ENCODE assay signal across 19 mouse cellular contexts in genomic region chr8:80749091-80749490, GRCm38 (mm10).
"Had no signal": no experiment of that assay in that cellular context is flagged by ENCODE, and none has a peak within 500 bp of the region (broad histone marks: within the 10 kb centered on the region; RNA-seq: fewer than 3 reads in every experiment).

No protein-coding gene starts in this region.

- H3K4me1 ChIP-seq: limb, embryonic 12.5 days; limb, embryonic 15.5 days; lung, embryonic 15.5 days; midbrain, embryonic 13.5 days had no signal

- H3K36me3 ChIP-seq: limb, embryonic 12.5 days; limb, embryonic 15.5 days; lung, embryonic 15.5 days; midbrain, embryonic 13.5 days had no signal

- DNase-seq: kidney, adult 18-20 months; kidney, adult 9 months; kidney, postnatal 14 days; layer of hippocampus, adult 9-11 months; left cerebral cortex, postnatal 4 days; lung, adult 18-20 months; lung, postnatal 10 days; lung, postnatal 36 days; thymus, adult 2 months; thymus, postnatal 14 days; thymus, postnatal 4 days had no signal

- H3K9ac ChIP-seq: limb, embryonic 12.5 days; limb, embryonic 15.5 days; liver, embryonic 14.5 days; lung, embryonic 15.5 days; midbrain, embryonic 13.5 days had no signal

- H3K4me3 ChIP-seq: layer of hippocampus, adult 2 months; limb, embryonic 12.5 days; limb, embryonic 15.5 days; lung, embryonic 15.5 days; midbrain, embryonic 13.5 days had no signal

- H3K4me2 ChIP-seq: limb, embryonic 12.5 days; limb, embryonic 15.5 days; lung, embryonic 15.5 days; midbrain, embryonic 13.5 days had no signal

- H3K9me3 ChIP-seq: limb, embryonic 12.5 days; limb, embryonic 15.5 days; lung, embryonic 15.5 days; midbrain, embryonic 13.5 days had no signal

- ATAC-seq: intestine, embryonic 16.5 days; midbrain, embryonic 13.5 days had no signal

- H3K27me3 ChIP-seq: limb, embryonic 12.5 days; limb, embryonic 15.5 days; lung, embryonic 15.5 days; midbrain, embryonic 13.5 days had no signal

- H3K27ac ChIP-seq: layer of hippocampus, adult 2 months; limb, embryonic 12.5 days; limb, embryonic 15.5 days; liver, embryonic 14.5 days; lung, embryonic 15.5 days; midbrain, embryonic 13.5 days; stomach, postnatal 0 days had no signal
